Mouse (Mus musculus) T-helper 1 cell (primary cell): ENCODE results near the gene Hspa1a.
"Not testable (repeated sequence)": the region's sequence is repeated elsewhere in the genome, so short reads cannot be mapped to it uniquely, and the experiment has no call there.

Source experiments
- in situ Hi-C: fragments of 300-600 bp; cut with MboI, MseI; formaldehyde crosslinking; loops from one replicate; pipeline ENCODE4 v1.15.1; 2025; ENCODE audit warnings: high pct_unique_total_duplicates

Hspa1a gene

DNA sequence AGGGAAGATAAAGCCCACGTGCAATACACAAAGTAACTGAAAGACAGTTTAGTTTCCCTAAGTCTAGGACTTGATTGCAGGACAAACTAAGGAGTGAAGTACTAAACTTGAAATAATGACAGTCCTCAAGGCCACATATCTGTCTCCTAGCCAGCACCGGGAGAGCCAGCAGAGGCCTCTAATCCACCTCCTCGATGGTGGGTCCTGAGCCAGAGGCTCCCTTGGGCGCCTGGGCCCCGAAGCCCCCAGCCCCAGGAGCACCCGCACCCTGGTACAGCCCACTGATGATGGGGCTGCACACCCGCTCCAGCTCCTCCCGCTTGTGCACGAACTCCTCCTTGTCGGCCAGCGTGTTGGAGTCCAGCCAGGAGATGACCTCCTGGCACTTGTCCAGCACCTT, 2.1 kb downstream of the Hspa1a start, which contains the start of gene Gm20481:
TSS of gene Gm20481 (plus strand) at position 91 of the 400 bp plus-strand sequence.
- in situ Hi-C loops = not testable (repeated sequence)

GRCm38 (mm10) chr17:34965627-34966026, 6.3 kb downstream of the Hspa1a start:
- in situ Hi-C loops = no loop called here

GRCm38 (mm10) chr17:34964640-34965049, 7.3 kb downstream of the Hspa1a start:
- in situ Hi-C loops = no loop called here

GRCm38 (mm10) chr17:34962841-34963240, 9.1 kb downstream of the Hspa1a start:
- in situ Hi-C loops = no loop called here

- in situ Hi-C loops = no loop called here
These were observed 9.8 kb downstream of the Hspa1a start for GRCm38 (mm10) chr17:34962125-34962524.

DNA sequence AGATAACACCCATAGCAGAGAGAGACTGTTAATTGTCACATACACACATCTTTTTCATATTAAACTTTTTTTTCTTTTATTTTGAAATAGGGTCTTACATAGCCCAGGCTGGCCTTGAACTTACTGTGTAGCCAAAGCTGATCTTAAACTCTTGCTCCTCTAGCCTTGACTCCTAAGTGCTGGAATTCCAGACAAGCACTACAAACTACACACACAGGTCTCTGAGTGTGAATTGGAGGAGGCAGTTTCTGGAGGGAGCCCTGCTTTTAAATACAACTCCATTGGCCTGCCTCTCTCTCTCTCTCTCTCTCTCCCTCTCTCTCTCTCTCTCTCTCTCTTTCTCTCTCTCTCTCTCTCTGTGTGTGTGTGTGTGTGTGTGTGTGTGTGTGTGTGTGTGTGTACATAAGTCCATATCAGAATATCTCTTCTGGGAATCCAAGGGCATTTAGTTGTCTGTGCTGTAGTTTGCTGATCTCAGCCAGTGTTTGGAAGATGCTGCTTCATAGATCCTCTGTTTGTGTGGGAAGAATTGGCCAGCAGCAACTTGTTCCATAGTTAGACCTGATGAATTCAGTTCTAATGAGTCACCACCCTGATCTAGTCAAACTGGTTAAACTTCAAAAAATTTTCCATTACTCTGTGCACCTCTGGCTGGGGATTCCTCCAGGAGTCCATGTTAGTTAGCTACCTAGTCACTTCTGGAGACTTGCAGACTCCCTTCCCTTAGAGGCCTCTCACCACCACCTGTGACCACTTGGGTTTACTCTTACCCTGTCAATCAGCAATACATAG, 11.1 kb downstream of the Hspa1a start:
- in situ Hi-C loops = no loop called here

DNA sequence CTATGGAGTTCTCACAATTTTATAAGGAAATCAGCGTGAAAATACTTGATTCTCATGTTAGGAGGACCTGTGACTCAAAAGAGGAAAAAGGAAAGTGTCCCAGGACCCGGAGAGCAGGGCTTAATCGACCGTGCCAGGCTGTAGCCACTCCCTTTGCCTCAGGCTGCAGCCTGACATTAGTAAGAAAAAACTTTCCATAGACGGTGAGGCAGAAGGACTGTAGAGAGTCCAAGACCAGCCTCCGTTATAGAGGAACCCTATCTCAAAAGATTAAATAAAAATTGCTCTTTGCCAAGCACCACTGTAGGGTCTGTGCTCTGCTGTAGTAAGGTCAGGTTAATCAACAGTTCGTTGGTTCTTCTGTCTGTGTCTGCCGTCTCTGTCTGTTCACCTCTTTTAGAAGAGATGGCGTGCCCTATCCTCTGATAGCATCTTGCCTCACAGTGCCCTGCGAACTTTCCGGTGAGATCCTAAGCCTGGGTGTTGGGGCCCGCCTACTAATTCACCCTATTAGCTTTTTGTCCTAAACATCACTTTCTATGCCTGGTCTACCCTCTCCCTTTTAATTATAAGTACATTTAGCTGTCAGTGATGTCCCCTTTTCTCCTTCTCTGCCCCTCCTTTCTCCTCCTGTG, 12.0 kb downstream of the Hspa1a start:
- in situ Hi-C loops = no loop called here

DNA sequence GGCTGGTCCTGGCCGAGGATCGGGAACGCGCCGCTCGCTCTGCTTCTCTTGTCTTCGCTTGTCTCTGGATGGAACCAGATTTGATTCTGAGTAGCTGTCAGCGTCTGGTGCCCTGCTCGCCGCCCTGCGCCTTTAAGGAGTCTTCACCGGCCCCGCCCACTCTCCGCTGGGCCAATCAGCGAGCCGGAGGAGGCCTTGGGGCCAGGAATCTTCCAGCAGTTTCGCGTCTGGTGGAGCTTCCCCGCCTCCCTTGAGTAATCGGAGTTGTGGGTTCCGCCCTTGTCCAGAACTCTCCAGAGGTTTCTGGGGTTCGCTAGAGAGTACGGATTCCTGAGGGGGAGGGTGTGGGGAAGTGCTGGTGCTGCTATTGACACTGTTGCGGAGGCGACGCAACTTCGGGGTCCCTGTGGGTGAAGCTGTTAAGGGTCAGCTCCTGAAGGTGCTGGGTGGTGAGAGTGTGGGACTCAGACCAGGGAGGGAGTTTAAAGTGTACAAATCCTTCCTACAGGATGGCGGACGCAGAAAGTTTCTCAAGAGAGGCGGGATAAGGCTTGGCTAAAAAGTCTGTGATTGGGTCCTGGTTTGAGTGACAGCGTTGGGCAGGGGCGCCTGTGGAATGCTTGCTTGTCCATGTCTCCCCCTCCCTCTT, 12.7 kb downstream of the Hspa1a start, which contains the start of gene Hspa1b:
TSS of gene Hspa1b (minus strand) at position 109 of the 649 bp plus-strand sequence.
- in situ Hi-C loops = not testable (repeated sequence)

GRCm38 (mm10) chr17:34958734-34959129, 13.2 kb downstream of the Hspa1a start:
- in situ Hi-C loops = not testable (repeated sequence)

GRCm38 (mm10) chr17:34957966-34958365, 14.0 kb downstream of the Hspa1a start:
- in situ Hi-C loops = not testable (repeated sequence)

DNA sequence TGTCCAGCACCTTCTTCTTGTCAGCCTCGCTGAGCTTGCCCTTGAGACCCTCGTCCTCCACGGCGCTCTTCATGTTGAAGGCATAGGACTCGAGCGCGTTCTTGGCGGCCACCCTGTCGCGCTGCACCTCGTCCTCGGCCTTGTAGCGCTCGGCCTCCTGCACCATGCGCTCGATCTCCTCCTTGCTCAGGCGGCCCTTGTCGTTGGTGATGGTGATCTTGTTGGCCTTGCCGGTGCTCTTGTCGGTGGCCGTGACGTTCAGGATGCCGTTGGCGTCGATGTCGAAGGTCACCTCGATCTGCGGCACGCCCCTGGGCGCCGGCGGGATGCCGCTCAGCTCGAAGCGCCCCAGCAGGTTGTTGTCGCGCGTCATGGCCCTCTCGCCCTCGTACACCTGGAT, 14.7 kb downstream of the Hspa1a start:
- in situ Hi-C loops = not testable (repeated sequence)

GRCm38 (mm10) chr17:34956340-34956739, 15.6 kb downstream of the Hspa1a start:
- in situ Hi-C loops = no loop called here

DNA sequence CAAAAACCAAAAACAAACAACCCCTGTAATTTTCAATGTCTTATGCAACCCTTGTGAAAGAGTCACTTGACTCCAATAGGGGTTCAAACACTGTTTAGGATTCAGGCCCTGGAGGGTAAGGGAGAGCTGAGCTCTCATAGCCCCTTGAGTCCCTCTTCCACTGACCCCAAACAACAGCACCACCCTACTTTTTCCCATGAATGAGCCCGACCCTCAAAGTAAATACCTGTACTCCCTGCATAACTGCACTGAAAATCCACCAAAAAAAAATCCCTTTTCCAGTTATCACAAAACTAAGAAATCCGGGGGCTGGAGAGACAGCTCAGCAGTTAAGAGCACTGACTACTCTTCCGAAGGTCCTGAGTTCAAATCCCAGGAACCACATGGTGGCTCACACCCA, 16.1 kb downstream of the Hspa1a start:
- in situ Hi-C loops = no loop called here

DNA sequence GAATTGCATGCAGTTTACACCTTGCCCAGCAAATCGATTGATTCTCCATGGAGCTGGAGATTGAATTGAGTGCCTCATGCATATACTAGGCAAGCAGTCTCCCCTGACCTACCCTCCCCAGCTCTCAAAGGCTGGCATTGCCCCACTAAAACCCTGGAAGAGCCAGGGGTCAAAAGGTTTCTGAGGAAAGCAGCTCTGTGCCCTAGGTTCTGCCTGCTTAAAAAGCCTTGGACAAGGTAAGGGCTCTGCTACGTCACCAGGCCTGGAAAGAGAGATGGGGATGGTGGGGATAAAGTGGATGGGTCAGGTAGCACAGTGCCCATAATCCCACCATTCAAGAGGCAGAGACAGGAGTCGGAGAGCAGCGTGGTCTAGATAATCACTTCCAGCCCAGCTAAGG, 17.1 kb downstream of the Hspa1a start:
- in situ Hi-C loops = no loop called here

GRCm38 (mm10) chr17:34953904-34954303, 18.1 kb downstream of the Hspa1a start:
- in situ Hi-C loops = no loop called here

DNA sequence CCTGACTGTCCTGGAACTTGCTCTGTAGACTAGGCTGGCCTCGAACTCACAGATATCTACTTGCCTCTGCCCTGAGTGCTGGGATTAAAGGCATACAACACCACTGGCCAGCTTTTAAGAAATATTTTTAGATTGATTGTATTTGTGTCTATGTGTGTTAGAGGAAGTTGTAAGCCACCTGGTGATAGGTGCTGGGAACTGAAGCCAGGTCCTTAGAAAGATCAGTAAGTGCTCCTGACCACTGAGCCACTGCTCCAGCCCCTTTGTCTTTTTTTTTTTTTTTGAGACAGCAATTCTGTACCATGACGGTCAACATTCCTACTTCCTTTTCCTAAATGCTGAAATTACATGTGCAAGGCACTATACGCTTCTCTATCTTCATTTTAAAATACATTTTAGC, 18.7 kb downstream of the Hspa1a start:
- in situ Hi-C loops = no loop called here

- in situ Hi-C loops = no loop called here
These were observed 19.4 kb downstream of the Hspa1a start for GRCm38 (mm10) chr17:34952378-34953040.

DNA sequence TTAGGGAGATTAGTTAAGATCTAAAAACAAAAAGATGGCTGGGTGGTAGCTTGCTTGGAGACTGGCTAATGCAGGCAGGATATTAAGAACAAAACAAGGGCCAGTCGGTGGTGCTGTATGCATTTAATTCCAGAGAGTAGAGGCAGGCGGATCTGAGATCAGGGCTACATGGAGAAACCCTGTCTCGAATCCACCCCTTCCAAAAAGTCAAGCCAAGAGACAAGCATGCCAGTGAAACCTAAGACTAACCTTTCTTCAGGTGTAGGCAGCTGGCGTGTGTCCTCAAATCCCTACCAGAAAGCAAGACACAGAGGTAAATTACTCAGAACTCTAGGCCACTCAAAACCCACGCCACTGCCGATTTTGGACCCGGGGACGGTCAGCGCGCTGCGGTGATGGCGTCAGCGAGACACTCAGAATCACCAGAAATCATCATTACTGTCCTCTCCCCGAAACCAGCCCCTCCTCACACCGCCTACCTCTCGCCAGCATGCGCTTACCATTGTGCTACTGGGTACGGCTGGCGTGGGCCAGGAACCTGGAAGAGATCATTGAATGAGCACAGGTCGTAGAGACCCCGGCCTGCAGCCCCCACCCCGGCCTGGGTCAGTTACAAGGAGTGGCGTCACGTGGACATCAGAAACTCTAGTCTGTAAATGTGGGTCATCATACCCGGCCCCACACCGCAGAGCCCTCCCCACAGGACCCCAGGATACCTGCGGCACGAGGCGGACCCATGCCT, 20.1 kb downstream of the Hspa1a start:
- in situ Hi-C loops = no loop called here

DNA sequence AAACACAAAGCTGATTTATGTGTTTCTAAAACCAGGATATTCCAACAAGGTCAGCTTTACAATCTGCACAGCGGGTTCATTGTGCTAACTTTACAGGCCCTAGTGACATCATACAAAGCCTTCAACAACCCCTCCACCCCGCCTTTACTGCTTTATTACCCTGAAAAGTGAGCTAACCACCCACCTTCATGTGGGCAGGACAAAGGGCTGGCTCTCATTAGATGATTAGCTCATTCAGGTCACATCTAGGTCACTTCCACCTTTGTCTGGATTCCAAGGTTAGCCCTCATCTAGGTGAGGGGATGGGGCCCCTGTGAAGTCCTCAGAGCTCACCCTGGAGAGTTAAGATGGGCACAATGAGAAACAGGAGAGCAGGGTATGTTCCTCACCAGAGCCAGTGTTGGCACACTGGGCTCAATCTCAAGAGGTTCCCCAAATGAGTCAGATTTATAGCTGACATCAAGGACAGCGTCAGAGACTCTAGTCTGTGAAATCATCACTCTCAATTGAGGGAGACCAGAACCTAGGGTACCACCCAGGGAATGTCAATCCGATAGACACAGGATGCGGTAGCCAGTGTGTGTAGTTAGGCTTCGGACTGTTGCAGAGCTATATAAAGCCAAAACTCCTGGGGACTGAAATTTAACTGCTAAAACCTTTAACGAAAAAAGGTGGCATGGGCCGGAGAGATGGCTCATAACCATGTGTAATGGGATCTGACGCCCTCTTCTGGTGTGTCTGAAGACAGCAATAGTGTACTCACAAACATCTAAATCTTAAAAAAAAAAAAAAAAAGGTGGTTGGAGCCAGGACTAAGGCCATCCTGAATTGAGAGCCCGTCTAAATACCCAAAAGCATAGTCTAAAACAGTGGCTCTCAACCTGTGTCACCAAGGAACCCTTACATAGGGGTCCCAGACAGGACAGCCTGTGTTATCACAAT, 21.2 kb downstream of the Hspa1a start:
- in situ Hi-C loops = no loop called here

DNA sequence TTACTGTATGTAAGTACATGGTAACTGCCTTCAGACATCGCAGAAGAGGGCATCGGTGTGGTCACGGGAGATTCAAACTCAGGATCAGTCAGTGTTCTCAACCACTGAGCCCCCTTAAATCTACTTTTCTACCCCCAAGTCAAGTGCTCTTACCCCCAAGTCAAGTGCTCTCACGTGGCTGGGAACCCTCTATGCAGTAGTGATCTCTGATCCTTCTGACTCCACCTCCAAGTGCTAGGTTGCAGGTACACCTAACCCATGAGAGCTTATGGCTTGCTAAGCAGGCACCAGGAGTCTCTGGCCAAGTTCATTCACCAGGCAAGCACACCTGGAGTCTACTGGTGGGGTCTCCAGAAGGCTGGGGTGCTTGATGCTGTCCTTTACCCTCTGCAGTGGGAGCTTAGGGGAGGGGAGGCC, 22.4 kb downstream of the Hspa1a start:
- in situ Hi-C loops = no loop called here
